Comparison of ENCODE assay signal across 28 mouse cellular contexts in genomic region chr2:29074676-29075075, GRCm38 (mm10). TPM values are rescaled to one million over a fixed set of nuclear protein-coding genes. Genes with fewer than 3 reads are reported as not detected.
"Had no signal": no experiment of that assay in that cellular context is flagged by ENCODE, and none has a peak within 500 bp of the region (broad histone marks: within the 10 kb centered on the region; RNA-seq: fewer than 3 reads in every experiment).

No protein-coding gene starts in this region.

- H3K4me2 ChIP-seq: heart, embryonic 11.5 days; heart, embryonic 15.5 days; hindbrain, embryonic 13.5 days; hindbrain, embryonic 15.5 days; intestine, embryonic 15.5 days; limb, embryonic 12.5 days; liver, embryonic 11.5 days; liver, embryonic 13.5 days; liver, embryonic 15.5 days had no signal

- H3K27me3 ChIP-seq: heart, embryonic 15.5 days; hindbrain, embryonic 13.5 days; hindbrain, embryonic 15.5 days; intestine, embryonic 15.5 days; limb, embryonic 12.5 days; liver, embryonic 13.5 days; liver, embryonic 15.5 days had no signal

- H3K9ac ChIP-seq: heart, embryonic 15.5 days; hindbrain, embryonic 13.5 days; hindbrain, embryonic 15.5 days; intestine, embryonic 15.5 days; limb, embryonic 12.5 days; liver, embryonic 13.5 days; liver, embryonic 15.5 days; liver, postnatal 0 days had no signal

- DNase-seq: gastrocnemius, adult 2 months; gastrocnemius, postnatal 10 days; gastrocnemius, postnatal 36 days; heart, adult 2 months; heart, postnatal 14 days; heart, postnatal 36 days; kidney, adult 18-20 months; kidney, adult 8-10 months; kidney, postnatal 10 days; kidney, postnatal 25 days; kidney, postnatal 4 days; liver; liver, embryonic 13.5 days; liver, postnatal 0 days had no signal

- ATAC-seq: inflammation-experienced regulatory T-cells, adult 6 months; intestine, embryonic 15.5 days; intestine, postnatal 0 days; liver, postnatal 0 days had no signal

- H3K4me3 ChIP-seq: gastrocnemius, adult 2 months; heart, adult 2 months; heart, embryonic 15.5 days; hindbrain, embryonic 13.5 days; hindbrain, embryonic 15.5 days; intestine, embryonic 15.5 days; layer of hippocampus, adult 2 months; left cerebral cortex, adult 2 months; limb, embryonic 10.5 days; limb, embryonic 12.5 days; liver, embryonic 13.5 days; liver, embryonic 15.5 days had no signal

- H3K4me1 ChIP-seq: heart, embryonic 15.5 days; hindbrain, embryonic 13.5 days; hindbrain, embryonic 15.5 days; intestine, embryonic 15.5 days; limb, embryonic 10.5 days; limb, embryonic 12.5 days; liver, embryonic 15.5 days had no signal

- H3K9me3 ChIP-seq: heart, embryonic 15.5 days; hindbrain, embryonic 13.5 days; hindbrain, embryonic 15.5 days; intestine, embryonic 15.5 days; limb, embryonic 10.5 days; limb, embryonic 12.5 days; liver, embryonic 13.5 days; liver, embryonic 15.5 days had no signal

- H3K27ac ChIP-seq: gastrocnemius, adult 2 months; heart, adult 2 months; hindbrain, embryonic 13.5 days; hindbrain, embryonic 15.5 days; intestine, embryonic 15.5 days; layer of hippocampus, adult 2 months; left cerebral cortex, adult 2 months; limb, embryonic 10.5 days; limb, embryonic 12.5 days; liver, embryonic 13.5 days; liver, embryonic 15.5 days had no signal

RNA-seq across cellular contexts. Expression of gene Cfap77, which starts 19.8 kb away (rescaled TPM):
- total RNA-seq: gastrocnemius, adult 2 months; gastrocnemius, postnatal 10 days; gastrocnemius, postnatal 36 days; heart, adult 2 months; heart, postnatal 36 days; hematopoietic stem cell, adult 5-6 weeks had no signal
- polyA plus RNA-seq: liver, embryonic 15.5 days had no signal
